Mouse (Mus musculus): Measurements from ENCODE around the gene Uox.

The Uox gene

DNA sequence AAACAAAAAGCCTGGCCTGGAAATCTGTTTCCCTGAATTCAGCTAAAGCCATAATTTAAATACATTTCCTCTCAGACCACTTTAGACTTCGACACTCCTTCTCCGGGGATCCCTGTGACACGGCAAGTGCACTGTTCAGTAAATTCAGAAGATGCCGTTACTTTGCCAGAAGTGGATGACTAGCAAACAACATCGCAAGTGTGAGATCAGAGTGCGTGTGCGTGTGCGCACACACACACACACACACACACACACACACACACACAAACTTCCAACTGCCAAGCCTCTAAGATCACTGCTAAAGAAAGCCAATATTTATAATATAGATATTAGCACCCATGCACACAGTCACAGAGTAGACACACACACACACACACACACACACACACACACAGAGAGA is 111.5 kb downstream of the Uox start:
- no peak for DNase-seq (ENCODE audit: inconsistent ontology term)
